Mouse (Mus musculus) spleen, postnatal 14 days (tissue): Measurements from ENCODE around the gene Igfbpl1.

ENCODE experiments used
- DNase-seq, 2 experiments: peaks; one replicate each; pipeline ENCODE4 v3.0.0; 2021 to 2022; ENCODE audit warnings: low spot score in 2 of 2

The Igfbpl1 gene

GRCm38 (mm10) chr4:45770638-45771033 is 56.1 kb downstream of the Igfbpl1 start:
- DNase-seq: no peak

DNA sequence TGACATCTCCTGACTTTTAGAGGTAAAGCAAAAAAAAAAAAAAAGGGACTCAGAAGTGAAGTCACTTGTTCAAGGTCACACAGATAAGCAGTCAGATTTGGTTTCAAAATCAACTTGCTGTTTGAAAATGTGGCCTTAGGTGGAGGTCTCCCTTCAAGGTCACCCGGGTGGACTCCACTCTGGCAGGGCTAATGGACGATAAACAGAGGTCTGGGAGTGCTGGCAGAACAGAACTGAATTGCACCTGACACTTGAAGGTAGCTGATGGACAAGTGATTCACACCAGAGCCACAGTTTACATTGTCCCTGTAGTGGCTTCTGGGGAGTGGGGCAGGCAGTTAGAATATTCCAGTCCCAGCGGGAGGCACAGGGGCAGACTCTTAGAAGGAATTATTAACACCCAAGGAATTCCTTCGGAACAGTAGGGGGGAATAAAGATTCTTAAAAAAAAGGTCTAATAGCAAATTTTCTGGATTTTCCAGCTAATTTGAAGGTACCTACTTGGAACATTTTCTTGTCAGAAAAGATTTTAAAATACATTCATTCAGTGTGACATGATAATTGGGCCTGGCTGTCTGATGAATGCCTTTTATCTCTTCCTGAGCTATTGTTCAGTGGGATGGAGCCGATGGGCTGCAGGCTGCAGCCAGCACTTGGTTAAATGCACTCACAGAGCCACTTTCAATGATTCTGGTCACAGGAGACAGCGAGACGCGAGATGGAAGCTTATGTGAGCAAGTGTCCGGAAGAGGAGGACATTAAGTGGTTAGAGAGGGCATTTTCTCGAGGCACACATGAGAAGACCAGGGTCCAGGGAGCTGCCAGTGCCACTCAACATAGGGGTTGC is 56.7 kb downstream of the Igfbpl1 start:
- DNase-seq: no peak

- no peak for DNase-seq
Measured at GRCm38 (mm10) chr4:45769141-45769540, 57.6 kb downstream of the Igfbpl1 start.

DNA sequence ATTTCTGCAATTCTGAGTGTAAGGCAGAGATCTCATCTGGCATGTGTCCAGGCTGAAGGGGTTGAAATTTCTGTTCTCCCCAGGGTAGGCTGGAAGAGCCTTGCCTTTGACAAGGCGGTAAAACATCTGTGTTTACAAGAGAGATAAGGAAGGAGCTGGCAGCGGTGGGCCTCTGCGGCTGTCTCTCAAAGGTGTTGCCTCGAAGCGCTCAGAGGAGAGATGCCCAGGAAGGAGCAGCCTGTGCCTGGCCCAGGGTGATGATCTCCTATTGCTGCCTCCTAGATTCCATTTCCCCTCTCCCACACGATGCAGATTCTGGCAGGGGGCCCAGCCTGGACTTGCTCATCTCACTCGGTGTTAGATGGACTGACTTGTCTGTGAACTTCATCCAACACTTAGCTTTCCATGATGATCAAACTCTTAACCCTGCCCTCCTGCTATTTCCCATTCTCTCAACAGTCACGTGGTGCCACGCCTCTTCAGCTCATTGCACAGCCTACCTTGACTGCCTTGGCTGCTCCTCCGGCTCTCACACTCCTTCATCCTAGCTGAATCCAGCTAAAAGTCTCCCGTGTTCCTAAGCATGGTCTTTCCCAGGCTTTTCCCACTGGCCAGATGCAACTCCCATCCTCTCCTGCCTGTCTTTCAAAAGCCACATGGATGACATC is 58.7 kb downstream of the Igfbpl1 start:
- no peak for DNase-seq

GRCm38 (mm10) chr4:45766774-45767173 is 59.9 kb downstream of the Igfbpl1 start:
- DNase-seq: no peak

DNA sequence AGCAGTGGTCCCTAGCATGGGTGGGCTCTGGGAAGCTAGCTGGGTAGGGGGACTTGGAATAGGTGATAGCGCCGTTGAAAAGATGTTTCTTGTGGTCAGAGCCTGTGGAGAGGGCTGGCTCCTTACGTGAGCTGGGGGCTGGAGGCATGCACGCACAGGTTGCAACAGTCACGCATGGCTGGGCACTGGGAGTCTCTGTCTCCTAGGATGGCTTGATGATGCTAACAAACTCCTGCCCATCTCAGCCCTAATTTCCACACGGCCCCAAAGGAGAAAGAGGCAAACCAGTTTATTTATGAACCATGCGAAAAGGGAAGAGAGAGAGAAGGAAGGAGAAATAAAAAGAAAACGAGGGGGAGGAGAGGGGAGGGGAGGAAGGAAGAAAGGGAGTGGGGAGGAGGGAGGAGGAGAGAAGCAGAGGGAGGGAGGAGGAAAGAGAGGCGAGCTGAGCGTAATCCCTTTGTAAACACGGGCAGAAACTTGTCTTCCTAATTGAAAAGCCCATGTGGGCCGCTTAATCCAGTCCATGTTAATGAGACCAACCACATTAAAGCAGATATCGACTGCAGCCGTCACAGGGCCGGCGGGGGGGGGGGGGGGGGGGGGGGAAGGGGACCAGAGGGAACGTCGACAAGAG is 61.0 kb downstream of the Igfbpl1 start:
- DNase-seq: no peak

DNA sequence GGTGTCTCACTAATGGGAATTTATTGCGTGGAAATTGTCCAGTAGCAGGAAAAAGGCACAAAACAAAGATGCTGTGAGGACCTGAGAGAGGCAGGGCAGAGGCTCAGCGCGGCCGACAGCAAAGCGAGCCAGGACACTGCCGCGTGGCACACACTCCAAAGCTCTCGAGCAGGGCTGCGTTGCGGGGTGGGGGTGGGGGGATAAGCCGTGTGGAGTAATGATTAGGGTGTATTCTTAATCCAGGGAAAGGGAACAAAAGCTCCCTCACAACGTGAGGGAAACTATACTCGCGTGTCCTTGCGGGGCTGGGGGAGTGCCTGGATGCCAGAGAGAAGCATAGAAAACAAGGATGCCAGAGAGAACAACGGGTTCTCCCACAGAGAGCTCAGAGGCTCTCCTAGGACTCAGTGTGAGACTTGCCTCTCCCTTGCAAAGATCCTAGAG is 61.6 kb downstream of the Igfbpl1 start:
- DNase-seq: no peak

DNA sequence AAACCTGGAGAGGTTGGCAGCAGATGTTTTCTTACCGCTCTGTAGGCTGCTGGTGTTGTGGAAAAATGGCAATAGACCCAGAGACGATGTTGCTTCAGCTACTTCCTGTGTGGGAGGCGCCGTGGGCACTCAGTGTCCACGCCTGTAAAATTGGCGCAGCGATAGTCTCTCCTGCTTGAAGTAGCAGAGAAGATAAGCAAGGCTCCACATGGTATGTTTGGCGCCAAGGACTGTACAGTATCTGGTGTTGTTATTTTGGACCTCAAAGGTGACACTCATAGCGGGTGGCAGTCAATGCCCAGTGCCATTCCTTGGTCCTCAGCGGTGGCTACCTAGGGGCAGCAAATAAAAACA is 62.6 kb downstream of the Igfbpl1 start:
- no peak for DNase-seq

DNA sequence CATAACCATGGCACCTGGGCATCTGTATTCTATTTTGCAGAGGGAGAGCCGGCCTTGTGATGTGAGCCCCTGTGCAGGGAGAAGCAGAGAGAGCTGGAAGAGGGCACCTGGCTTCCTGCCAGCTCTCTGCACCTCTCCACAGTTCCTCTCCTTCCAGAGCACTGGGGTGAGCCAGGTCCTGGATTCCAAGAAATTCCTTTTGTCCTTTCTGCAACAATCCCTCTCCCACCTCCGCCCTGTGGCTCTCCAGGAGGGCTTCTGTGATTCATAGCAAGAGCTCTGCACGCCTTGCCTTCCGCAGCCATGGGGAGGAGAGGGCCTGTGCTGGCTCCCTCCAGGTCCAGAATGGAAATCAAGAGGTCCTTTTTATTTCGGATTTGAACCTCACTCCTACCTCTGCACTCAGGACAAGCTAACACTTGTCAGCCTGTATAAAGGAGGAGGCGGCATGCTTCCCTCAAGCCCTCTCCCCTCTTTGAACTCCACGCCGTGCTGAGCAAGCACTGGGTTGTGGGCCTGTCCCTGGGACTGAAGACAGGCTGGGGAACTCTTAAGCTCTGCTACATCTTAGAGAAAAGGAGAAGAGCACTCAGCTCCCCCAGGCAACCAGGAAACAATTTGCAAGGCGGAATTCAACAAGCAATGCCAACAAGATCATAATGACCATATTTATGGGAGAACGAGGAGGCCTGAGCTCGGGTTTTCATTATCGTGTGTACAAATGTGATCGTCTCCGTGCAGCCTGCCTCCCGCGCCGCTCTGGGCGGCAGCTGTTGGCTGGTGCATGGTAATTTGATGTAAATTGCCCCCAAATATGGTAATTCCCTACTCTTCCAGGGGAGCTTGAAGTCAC is 63.2 kb downstream of the Igfbpl1 start:
- no peak for DNase-seq

DNA sequence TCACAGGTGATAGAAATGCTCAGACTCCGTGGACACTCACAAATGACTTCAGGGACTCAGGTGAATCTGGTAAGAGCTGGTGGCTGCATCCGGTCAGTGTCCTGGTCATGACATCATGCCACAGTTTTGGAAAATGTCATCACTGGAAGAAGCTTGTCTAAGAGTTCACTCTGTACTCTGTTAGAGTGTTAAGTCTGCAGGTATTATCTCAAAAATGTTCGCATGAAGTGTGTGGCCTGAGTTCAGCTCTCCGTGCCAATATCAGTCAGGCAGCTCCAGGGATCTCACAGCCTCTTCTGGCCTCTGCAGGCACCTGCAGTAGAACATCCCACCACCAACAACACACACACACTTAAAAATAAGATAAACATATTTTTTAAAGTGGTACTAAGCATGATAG is 64.1 kb downstream of the Igfbpl1 start:
- no peak for DNase-seq
